Mouse (Mus musculus) cortical plate, adult 2 months (tissue): Measurements from ENCODE around the gene Tmem123.

Experiments used
- CTCF ChIP-seq: fragments of 200-500 bp; IDR thresholded peaks from 2 replicates; pipeline ENCODE4 v1.5.1; 2011; ENCODE audit warnings: mild to moderate bottlenecking, control low read depth, low read length; ENCODE audit not compliant: insufficient read depth; ENCODE audit errors: extremely low read depth
- POLR2A ChIP-seq: fragments of 200-500 bp; IDR thresholded peaks from 2 replicates; pipeline ENCODE4 v1.6.1; 2011; ENCODE audit warnings: mild to moderate bottlenecking, low read length, control low read depth; ENCODE audit not compliant: insufficient read depth; ENCODE audit errors: extremely low read depth

GRCm38 (mm10) chr9:7780250-7781150 lies 16.7 kb downstream of the Tmem123 start:
- TF ChIP-seq POLR2A (no peak), CTCF (no peak)
